Mouse (Mus musculus) liver, embryonic 15.5 days (tissue): ENCODE data around the gene Med16. TPM values are rescaled to one million over a fixed set of nuclear protein-coding genes. Genes with fewer than 3 reads are reported as not detected.
A peak's percentile ranks its signal among the peaks of the same experiment; 100 is the strongest.

Experiments used
- ATAC-seq: fragments of 200-750 bp; cut with Nextera tagmentation; 2 replicates; pipeline ENCODE4 v1.8.0; 2017; ENCODE audit warnings: moderate number of reproducible peaks, mild to moderate bottlenecking, moderate library complexity; ENCODE audit not compliant: insufficient read depth
- H3K27ac ChIP-seq: fragments of 300-500 bp; sonication (generic); replicated peaks from 2 replicates; pipeline ENCODE4 v1.5.1; 2015; ENCODE audit warnings: mild to moderate bottlenecking, inconsistent platforms
- H3K27me3 ChIP-seq: fragments of 300-500 bp; sonication (generic); 2 replicates; pipeline ENCODE4 v1.6.1; 2015; ENCODE audit warnings: mild to moderate bottlenecking, inconsistent platforms
- H3K36me3 ChIP-seq: fragments of 300-500 bp; sonication (generic); replicated peaks from 2 replicates; pipeline ENCODE4 v1.6.1; 2015; ENCODE audit warnings: moderate library complexity, mild to moderate bottlenecking, inconsistent platforms
- H3K4me1 ChIP-seq: fragments of 300-500 bp; sonication (generic); replicated peaks from 2 replicates; pipeline ENCODE4 v1.6.1; 2015; ENCODE audit warnings: inconsistent platforms
- H3K4me2 ChIP-seq: fragments of 300-500 bp; sonication (generic); 2 replicates; pipeline ENCODE4 v1.6.1; 2015; ENCODE audit warnings: moderate library complexity, mild to moderate bottlenecking, inconsistent platforms
- H3K4me3 ChIP-seq: fragments of 300-500 bp; sonication (generic); replicated peaks from 2 replicates; pipeline ENCODE4 v1.5.1; 2015; ENCODE audit warnings: mild to moderate bottlenecking, inconsistent platforms
- H3K9ac ChIP-seq: fragments of 300-500 bp; sonication (generic); 2 replicates; pipeline ENCODE4 v1.6.1; 2015; ENCODE audit warnings: moderate library complexity, mild to moderate bottlenecking, inconsistent platforms
- H3K9me3 ChIP-seq: fragments of 300-500 bp; sonication (generic); replicated peaks from 2 replicates; pipeline ENCODE4 v1.6.1; 2016; ENCODE audit warnings: inconsistent platforms
- WGBS: fragments of 180-500 bp; shearing (Covaris S2); methylation state at CpG from one replicate; pipeline ENCODE4 v1.1.7; 2015; ENCODE audit warnings: mixed read lengths; ENCODE audit not compliant: insufficient replicate concordance; 5-methylcytosine and 5-hydroxymethylcytosine counted together
- polyA plus RNA-seq: library from polyadenylated mRNA; unstranded; fragments of >200 nt; fragmentation: Nextera tagmentation; extraction: Ambion mirVana; gene quantifications from 2 replicates; pipeline ENCODE4 v1.2.1, GENCODE M21; 2015

The Med16 gene
- polyA plus RNA-seq, 1 experiment from 2014 or later: 16.4 TPM

GRCm38 (mm10) chr10:79880721-79881120 is 28.0 kb downstream of the Med16 start:
- Histone ChIP-seq H3K4me1 (peaks cover 68% of the 10 kb centered on the region), H3K27me3 (peaks cover 40% of the 10 kb centered on the region), H3K4me3 (peak overlapping the region; percentile 39), H3K4me2 (peak overlapping the region; percentile 59), H3K27ac (peak overlapping the region; percentile 55; the same call in 1 of the 2 replicates), H3K9me3 (no peaks in the 10 kb centered on the region), H3K36me3 (no peaks in the 10 kb centered on the region), H3K9ac (0 out of 2 replicates have a peak overlapping the region, but pooled peaks have one; percentile 2)
- peak; percentile 27; the same call in 1 of the 2 replicates for ATAC-seq
- WGBS: 5% methylated on average over 9 of the region's 9 CpGs

GRCm38 (mm10) chr10:79879527-79879926 is 29.2 kb downstream of the Med16 start:
- peak overlapping the region; percentile 55 for H3K27ac ChIP-seq
- no peak overlapping the region for H3K9ac ChIP-seq
- 0 out of 2 replicates have a peak overlapping the region, but pooled peaks have one; percentile 10 for H3K4me3 ChIP-seq
- 17% methylated on average over 3 of the region's 3 CpGs for WGBS
- peaks cover 51% of the 10 kb centered on the region for H3K27me3 ChIP-seq
- ATAC-seq: no peak
- H3K4me2 ChIP-seq: peak overlapping the region; percentile 59
- no peaks in the 10 kb centered on the region for H3K36me3 ChIP-seq
- H3K9me3 ChIP-seq: no peaks in the 10 kb centered on the region
- peaks cover 71% of the 10 kb centered on the region for H3K4me1 ChIP-seq

- no peak overlapping the region for H3K4me3 ChIP-seq
- no peaks in the 10 kb centered on the region for H3K9me3 ChIP-seq
- peaks cover 63% of the 10 kb centered on the region for H3K27me3 ChIP-seq
- peaks cover 67% of the 10 kb centered on the region for H3K4me1 ChIP-seq
- H3K36me3 ChIP-seq: no peaks in the 10 kb centered on the region
- H3K9ac ChIP-seq: no peak overlapping the region; the same call in 1 of the 2 replicates
- peak overlapping the region; percentile 57 for H3K27ac ChIP-seq
- WGBS: 12% methylated on average over 12 of the region's 12 CpGs
- ATAC-seq: 0 out of 2 replicates have a peak, but pooled peaks have one; percentile 8
- peak overlapping the region; percentile 44 for H3K4me2 ChIP-seq
Measured at GRCm38 (mm10) chr10:79877757-79878156, 31.0 kb downstream of the Med16 start.

- H3K27ac ChIP-seq: peak overlapping the region; percentile 57
- no peak for ATAC-seq
- H3K27me3 ChIP-seq: peaks cover 61% of the 10 kb centered on the region
- H3K36me3 ChIP-seq: no peaks in the 10 kb centered on the region
- H3K4me1 ChIP-seq: peaks cover 61% of the 10 kb centered on the region
- peak overlapping the region; percentile 44 for H3K4me2 ChIP-seq
- WGBS: 26% methylated on average over 1 of the region's 1 CpGs
- no peaks in the 10 kb centered on the region for H3K9me3 ChIP-seq
- H3K4me3 ChIP-seq: no peak overlapping the region
- H3K9ac ChIP-seq: no peak overlapping the region
Measured at GRCm38 (mm10) chr10:79877174-79877573, 31.5 kb downstream of the Med16 start.

- peak within 1 kb of the TSS; percentile 55 for H3K4me3 ChIP-seq
- peaks cover 33% of the 10 kb centered on the region for H3K4me1 ChIP-seq
- WGBS: 2% methylated on average over 52 of the region's 57 CpGs
- no peaks in the 10 kb centered on the region for H3K36me3 ChIP-seq
- H3K27me3 ChIP-seq: peaks cover 53% of the 10 kb centered on the region
- H3K27ac ChIP-seq: peak within 1 kb of the TSS; percentile 19; the same call in 1 of the 2 replicates
- H3K9me3 ChIP-seq: no peaks in the 10 kb centered on the region
- peak within 1 kb of the TSS; percentile 27; the same call in 1 of the 2 replicates for H3K9ac ChIP-seq
- ATAC-seq: no peak
- H3K4me2 ChIP-seq: peak within 1 kb of the TSS; percentile 75
Measured at GRCm38 (mm10) chr10:79874290-79874862, 34.3 kb downstream of the Med16 start, which contains the start of the genes Prtn3 and Plppr3. Gene Prtn3 (plus strand): TSS chr10:79874476. Gene Plppr3 (minus strand): TSS chr10:79874634.

GRCm38 (mm10) chr10:79873715-79874289 is 34.9 kb downstream of the Med16 start:
- Histone ChIP-seq H3K27me3 (peaks cover 49% of the 10 kb centered on the region), H3K27ac (no peak overlapping the region), H3K4me3 (peak overlapping the region; percentile 55), H3K4me2 (peak overlapping the region; percentile 75), H3K9me3 (no peaks in the 10 kb centered on the region), H3K36me3 (no peaks in the 10 kb centered on the region), H3K4me1 (peaks cover 31% of the 10 kb centered on the region), H3K9ac (peak overlapping the region; percentile 27; the same call in 1 of the 2 replicates)
- WGBS: 1% methylated on average over 26 of the region's 26 CpGs
- ATAC-seq: no peak

- H3K4me3 ChIP-seq: peak overlapping the region; percentile 55
- H3K27ac ChIP-seq: no peak overlapping the region
- H3K4me2 ChIP-seq: peak overlapping the region; percentile 75; the same call in 1 of the 2 replicates
- peaks cover 31% of the 10 kb centered on the region for H3K4me1 ChIP-seq
- no peak for ATAC-seq
- no peak overlapping the region for H3K9ac ChIP-seq
- H3K27me3 ChIP-seq: peaks cover 49% of the 10 kb centered on the region
- no peaks in the 10 kb centered on the region for H3K36me3 ChIP-seq
- WGBS: 8% methylated on average over 6 of the region's 6 CpGs
- no peaks in the 10 kb centered on the region for H3K9me3 ChIP-seq
Measured at GRCm38 (mm10) chr10:79873313-79873712, 35.4 kb downstream of the Med16 start.

GRCm38 (mm10) chr10:79872862-79873261 is 35.9 kb downstream of the Med16 start:
- H3K4me2 ChIP-seq: no peak overlapping the region
- H3K4me1 ChIP-seq: peaks cover 28% of the 10 kb centered on the region
- H3K4me3 ChIP-seq: no peak overlapping the region
- 33% methylated on average over 3 of the region's 3 CpGs for WGBS
- no peak overlapping the region for H3K9ac ChIP-seq
- H3K27me3 ChIP-seq: peaks cover 46% of the 10 kb centered on the region
- ATAC-seq: no peak
- no peaks in the 10 kb centered on the region for H3K36me3 ChIP-seq
- no peaks in the 10 kb centered on the region for H3K9me3 ChIP-seq
- H3K27ac ChIP-seq: no peak overlapping the region

GRCm38 (mm10) chr10:79871845-79872244 is 36.9 kb downstream of the Med16 start:
- no peak overlapping the region for H3K9ac ChIP-seq
- no peak overlapping the region for H3K4me3 ChIP-seq
- no peaks in the 10 kb centered on the region for H3K36me3 ChIP-seq
- ATAC-seq: no peak
- H3K9me3 ChIP-seq: no peaks in the 10 kb centered on the region
- H3K27me3 ChIP-seq: peaks cover 41% of the 10 kb centered on the region
- no peak overlapping the region for H3K27ac ChIP-seq
- 77% methylated on average over 8 of the region's 8 CpGs for WGBS
- H3K4me2 ChIP-seq: no peak overlapping the region
- H3K4me1 ChIP-seq: peaks cover 19% of the 10 kb centered on the region

GRCm38 (mm10) chr10:79866601-79867000 is 42.1 kb downstream of the Med16 start:
- Histone ChIP-seq H3K27ac (no peak overlapping the region), H3K9ac (no peak overlapping the region), H3K27me3 (peaks cover 4% of the 10 kb centered on the region; the same call in 1 of the 2 replicates), H3K9me3 (no peaks in the 10 kb centered on the region), H3K4me1 (peaks cover 6% of the 10 kb centered on the region), H3K4me2 (no peak overlapping the region), H3K36me3 (peaks cover 36% of the 10 kb centered on the region), H3K4me3 (no peak overlapping the region)
- no peak for ATAC-seq
- 77% methylated on average over 11 of the region's 11 CpGs for WGBS

GRCm38 (mm10) chr10:79865801-79866295 is 42.9 kb downstream of the Med16 start:
- H3K36me3 ChIP-seq: peaks cover 44% of the 10 kb centered on the region
- 62% methylated on average over 19 of the region's 19 CpGs for WGBS
- H3K4me3 ChIP-seq: no peak overlapping the region
- H3K9ac ChIP-seq: no peak overlapping the region
- no peak overlapping the region for H3K4me2 ChIP-seq
- no peak overlapping the region for H3K27ac ChIP-seq
- no peaks in the 10 kb centered on the region for H3K9me3 ChIP-seq
- peaks cover 6% of the 10 kb centered on the region for H3K4me1 ChIP-seq
- no peak for ATAC-seq
- no peaks in the 10 kb centered on the region for H3K27me3 ChIP-seq
